Mouse (Mus musculus) heart, adult 2 months (tissue): Measurements from ENCODE around the gene Samd4b.

Experiments used
- CTCF ChIP-seq: fragments of 200-600 bp; IDR thresholded peaks from 2 replicates; pipeline ENCODE4 v1.8.1; 2022; ENCODE audit warnings: antibody characterized with exemption, mild to moderate bottlenecking, moderate library complexity
- POLR2A ChIP-seq: fragments of 200-500 bp; IDR thresholded peaks from 2 replicates; pipeline ENCODE4 v1.6.1; 2011; ENCODE audit warnings: mild to moderate bottlenecking, low read depth, low read length, control low read depth; ENCODE audit not compliant: insufficient read depth

GRCm38 (mm10) chr7:28562371-28562770, 35.6 kb downstream of the Samd4b start:
- no peak for TF ChIP-seq CTCF
- no peak for TF ChIP-seq POLR2A
